Mouse (Mus musculus): ENCODE measurements around the gene E2f8. TPM values are rescaled to one million over a fixed set of nuclear protein-coding genes. Genes with fewer than 3 reads are reported as not detected.

E2f8 gene
- polyA plus RNA-seq, 1 experiment from 2014 or later: 16.5 TPM

DNA sequence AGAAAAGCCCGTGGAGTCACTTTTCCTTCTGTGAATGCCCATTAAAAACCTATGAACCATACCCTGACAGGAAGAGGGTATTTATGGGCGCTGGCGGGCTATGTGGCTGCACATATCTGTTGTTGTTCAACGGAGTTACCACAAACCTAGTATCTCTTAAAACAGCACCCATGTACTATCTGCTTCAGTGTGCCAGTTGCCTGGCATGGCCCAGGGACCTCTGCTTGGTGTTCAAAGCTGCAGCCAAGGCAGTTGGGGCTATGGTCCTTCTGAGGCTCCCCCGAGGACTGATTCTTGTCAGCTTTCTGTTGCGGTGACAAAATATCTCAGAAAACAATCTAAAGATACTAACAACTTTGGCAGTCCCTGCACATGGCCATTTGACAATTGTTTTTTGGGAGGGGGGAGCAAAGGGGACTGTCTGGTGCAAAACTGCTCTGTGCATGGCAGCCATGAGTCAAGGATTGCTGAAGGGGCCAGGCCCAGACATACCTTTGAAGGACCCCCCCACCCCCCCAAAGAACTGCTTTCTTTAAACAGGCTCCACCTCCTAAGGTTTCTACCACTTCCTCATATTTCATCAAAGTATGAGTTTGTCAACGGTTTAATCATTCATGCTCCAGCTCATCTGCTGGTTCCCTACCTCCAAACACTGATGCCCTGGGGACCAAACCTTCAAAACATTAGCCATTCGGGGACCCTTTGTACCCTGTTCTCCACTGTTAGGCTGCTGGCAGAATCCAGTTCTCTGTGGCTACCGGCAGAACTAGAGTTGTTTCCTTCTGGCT, 16.5 kb downstream of the E2f8 start:
- WGBS: 77% methylated on average over 9 of the region's 9 CpGs
- no peak for ATAC-seq (ENCODE audit: low FRiP score, low TSS enrichment)
- no peak overlapping the region for H3K9ac ChIP-seq (replicated peaks; ENCODE audit: low read length)

DNA sequence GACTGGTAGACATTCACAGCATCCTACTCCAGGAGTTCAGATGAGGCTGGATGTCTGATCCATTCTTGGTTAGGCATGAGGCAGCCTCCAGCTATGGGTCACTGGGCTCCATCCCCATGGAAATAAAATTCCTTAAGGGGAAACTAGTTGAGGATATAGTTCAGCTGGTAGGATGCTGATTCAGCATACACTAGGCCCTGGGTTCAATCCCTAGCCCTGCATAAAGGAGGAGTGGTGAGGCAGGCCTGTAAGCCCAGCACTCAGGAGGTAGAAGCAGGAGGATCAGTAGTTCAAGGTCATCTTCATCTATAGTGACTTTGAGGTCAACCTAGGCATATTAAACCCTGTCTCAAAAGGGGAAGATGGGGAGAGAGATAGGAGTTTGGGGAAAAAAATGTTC, 17.2 kb downstream of the E2f8 start:
- Histone ChIP-seq H3K9me3 (ENCODE audit: low read length) (no peaks in the 10 kb centered on the region), H3K27ac (ENCODE audit: low read length) (no peak overlapping the region), H3K27me3 (ENCODE audit: insufficient read depth, low read length) (no peaks in the 10 kb centered on the region), H3K4me1 (ENCODE audit: insufficient read depth, low read length) (peaks cover 4% of the 10 kb centered on the region; the same call in 1 of the 2 replicates), H3K4me2 (replicated peaks; ENCODE audit: low read depth, low read length) (no peak overlapping the region), H3K9ac (replicated peaks; ENCODE audit: low read length) (no peak overlapping the region), H3K4me3 (ENCODE audit: low read length) (no peak overlapping the region), H3K36me3 (ENCODE audit: insufficient read depth, low read length) (peaks cover 20% of the 10 kb centered on the region)
- no peak for ATAC-seq (ENCODE audit: low FRiP score, low TSS enrichment)

More for the DNA sequence above, 16.5 kb downstream of the E2f8 start:
- peaks cover 27% of the 10 kb centered on the region for H3K36me3 ChIP-seq (ENCODE audit: insufficient read depth, low read length)
- no peaks in the 10 kb centered on the region for H3K27me3 ChIP-seq (ENCODE audit: insufficient read depth, low read length)
- no peaks in the 10 kb centered on the region for H3K9me3 ChIP-seq (ENCODE audit: low read length)
- peaks cover 4% of the 10 kb centered on the region; the same call in 1 of the 2 replicates for H3K4me1 ChIP-seq (ENCODE audit: insufficient read depth, low read length)
- no peak overlapping the region for H3K27ac ChIP-seq (ENCODE audit: low read length)
- H3K4me2 ChIP-seq (replicated peaks; ENCODE audit: low read depth, low read length): no peak overlapping the region
- no peak overlapping the region for H3K4me3 ChIP-seq (ENCODE audit: low read length)

DNA sequence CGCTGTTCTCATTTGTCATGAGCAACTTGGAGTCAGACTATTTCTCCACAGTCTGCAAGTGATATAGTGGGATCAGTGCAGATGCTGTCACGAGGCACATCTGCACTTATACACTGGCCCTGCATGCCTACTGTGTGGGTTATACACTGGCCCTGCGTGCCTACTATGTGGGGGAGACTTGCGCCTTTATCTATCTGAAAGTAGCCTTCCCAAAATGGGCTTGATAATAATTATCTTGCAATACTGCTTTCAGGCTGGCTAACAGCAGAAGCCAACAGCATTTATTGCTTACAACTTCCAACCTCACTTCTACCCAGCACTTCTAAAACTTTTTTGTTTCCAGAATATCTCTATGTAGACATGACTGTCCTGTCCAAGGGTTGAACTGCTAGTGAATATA, 19.6 kb downstream of the E2f8 start:
- peaks cover 7% of the 10 kb centered on the region; the same call in 1 of the 2 replicates for H3K36me3 ChIP-seq (ENCODE audit: insufficient read depth, low read length)
- no peak for ATAC-seq (ENCODE audit: low FRiP score, low TSS enrichment)
- no peaks in the 10 kb centered on the region for H3K9me3 ChIP-seq (ENCODE audit: low read length)
- peaks cover 4% of the 10 kb centered on the region; the same call in 1 of the 2 replicates for H3K4me1 ChIP-seq (ENCODE audit: insufficient read depth, low read length)
- no peak overlapping the region for H3K9ac ChIP-seq (replicated peaks; ENCODE audit: low read length)
- H3K4me2 ChIP-seq (replicated peaks; ENCODE audit: low read depth, low read length): no peak overlapping the region
- WGBS: 89% methylated on average over 4 of the region's 4 CpGs
- no peaks in the 10 kb centered on the region for H3K27me3 ChIP-seq (ENCODE audit: insufficient read depth, low read length)
- H3K4me3 ChIP-seq (ENCODE audit: low read length): no peak overlapping the region
- no peak overlapping the region for H3K27ac ChIP-seq (ENCODE audit: low read length)

DNA sequence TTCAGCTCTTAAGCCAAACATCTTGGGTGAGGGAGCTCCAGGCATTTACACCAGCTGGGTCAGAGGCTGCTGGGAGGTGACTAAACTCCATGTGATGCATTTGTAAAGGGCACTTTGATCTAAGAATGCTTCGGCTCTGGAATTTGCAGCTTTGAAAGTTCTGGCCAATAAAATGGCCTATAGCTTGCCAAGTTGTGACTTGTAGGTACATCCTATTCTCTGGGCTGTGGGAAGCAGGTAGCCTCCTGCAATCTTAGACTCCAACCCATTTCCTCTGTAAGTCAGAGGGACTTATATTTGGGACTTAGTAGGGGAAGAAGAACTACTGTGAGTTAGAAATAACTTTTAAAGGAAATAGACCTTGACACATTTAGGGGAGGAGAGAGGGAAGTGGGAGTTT, 20.4 kb downstream of the E2f8 start:
- no peak overlapping the region for H3K4me3 ChIP-seq (ENCODE audit: low read length)
- H3K4me1 ChIP-seq (ENCODE audit: insufficient read depth, low read length): peaks cover 4% of the 10 kb centered on the region; the same call in 1 of the 2 replicates
- H3K27ac ChIP-seq (ENCODE audit: low read length): no peak overlapping the region
- H3K4me2 ChIP-seq (replicated peaks; ENCODE audit: low read depth, low read length): no peak overlapping the region
- no peaks in the 10 kb centered on the region for H3K27me3 ChIP-seq (ENCODE audit: insufficient read depth, low read length)
- peaks cover 4% of the 10 kb centered on the region; the same call in 1 of the 2 replicates for H3K36me3 ChIP-seq (ENCODE audit: insufficient read depth, low read length)
- H3K9ac ChIP-seq (replicated peaks; ENCODE audit: low read length): no peak overlapping the region
- H3K9me3 ChIP-seq (ENCODE audit: low read length): no peaks in the 10 kb centered on the region
- 9% methylated on average over 1 of the region's 1 CpGs for WGBS
- no peak for ATAC-seq (ENCODE audit: low FRiP score, low TSS enrichment)

DNA sequence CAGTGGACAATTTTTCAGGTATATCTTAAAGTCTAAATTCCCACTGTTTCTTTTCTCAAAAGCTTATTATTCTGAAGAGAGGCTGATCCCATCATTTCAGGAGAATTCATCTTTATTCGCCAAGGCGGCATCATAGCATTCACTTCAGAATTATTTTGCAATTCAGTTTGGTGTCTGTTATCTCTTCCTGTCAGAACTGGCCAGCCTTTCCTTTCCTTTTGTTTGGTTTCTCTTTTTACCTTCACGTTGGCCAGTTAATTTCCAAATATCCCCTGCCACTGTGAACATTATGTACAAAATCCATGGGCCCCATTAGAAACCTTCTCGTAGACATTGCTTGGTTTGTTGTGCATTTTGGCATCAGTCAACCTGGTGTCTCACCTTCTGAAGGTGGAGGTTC, 22.0 kb downstream of the E2f8 start:
- Histone ChIP-seq H3K9me3 (ENCODE audit: low read length) (no peaks in the 10 kb centered on the region), H3K27me3 (ENCODE audit: insufficient read depth, low read length) (no peaks in the 10 kb centered on the region), H3K4me1 (ENCODE audit: insufficient read depth, low read length) (peaks cover 4% of the 10 kb centered on the region; the same call in 1 of the 2 replicates), H3K36me3 (ENCODE audit: insufficient read depth, low read length) (no peaks in the 10 kb centered on the region), H3K27ac (ENCODE audit: low read length) (no peak overlapping the region), H3K9ac (replicated peaks; ENCODE audit: low read length) (no peak overlapping the region), H3K4me2 (replicated peaks; ENCODE audit: low read depth, low read length) (no peak overlapping the region), H3K4me3 (ENCODE audit: low read length) (no peak overlapping the region)
- ATAC-seq (ENCODE audit: low FRiP score, low TSS enrichment): no peak
- WGBS: 78% methylated on average over 4 of the region's 4 CpGs

DNA sequence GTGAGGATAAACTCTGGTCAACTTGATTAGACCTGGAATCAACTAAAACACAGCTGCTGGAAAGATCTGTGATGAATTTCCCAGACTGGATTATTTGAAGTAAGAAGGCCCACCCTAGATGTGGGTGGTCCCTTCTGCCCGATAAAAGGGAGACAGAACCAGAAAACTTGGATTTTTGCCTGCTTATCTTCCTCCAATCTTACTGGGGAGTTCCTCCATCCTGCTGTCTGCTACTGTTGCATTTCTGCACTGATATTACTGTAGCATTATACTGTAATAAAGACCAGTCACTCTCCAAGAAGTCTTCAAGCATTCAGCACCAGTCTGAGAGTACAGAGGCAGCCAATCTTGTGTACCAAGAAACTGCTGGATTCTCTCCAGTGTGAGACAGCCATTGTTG, 23.1 kb downstream of the E2f8 start:
- no peaks in the 10 kb centered on the region for H3K9me3 ChIP-seq (ENCODE audit: low read length)
- H3K9ac ChIP-seq (replicated peaks; ENCODE audit: low read length): no peak overlapping the region
- ATAC-seq (ENCODE audit: low FRiP score, low TSS enrichment): no peak
- H3K4me2 ChIP-seq (replicated peaks; ENCODE audit: low read depth, low read length): no peak overlapping the region
- no peak overlapping the region for H3K4me3 ChIP-seq (ENCODE audit: low read length)
- H3K36me3 ChIP-seq (ENCODE audit: insufficient read depth, low read length): no peaks in the 10 kb centered on the region
- H3K4me1 ChIP-seq (ENCODE audit: insufficient read depth, low read length): peaks cover 4% of the 10 kb centered on the region; the same call in 1 of the 2 replicates
- 38% methylated on average over 1 of the region's 1 CpGs for WGBS
- H3K27ac ChIP-seq (ENCODE audit: low read length): no peak overlapping the region
- no peaks in the 10 kb centered on the region for H3K27me3 ChIP-seq (ENCODE audit: insufficient read depth, low read length)

DNA sequence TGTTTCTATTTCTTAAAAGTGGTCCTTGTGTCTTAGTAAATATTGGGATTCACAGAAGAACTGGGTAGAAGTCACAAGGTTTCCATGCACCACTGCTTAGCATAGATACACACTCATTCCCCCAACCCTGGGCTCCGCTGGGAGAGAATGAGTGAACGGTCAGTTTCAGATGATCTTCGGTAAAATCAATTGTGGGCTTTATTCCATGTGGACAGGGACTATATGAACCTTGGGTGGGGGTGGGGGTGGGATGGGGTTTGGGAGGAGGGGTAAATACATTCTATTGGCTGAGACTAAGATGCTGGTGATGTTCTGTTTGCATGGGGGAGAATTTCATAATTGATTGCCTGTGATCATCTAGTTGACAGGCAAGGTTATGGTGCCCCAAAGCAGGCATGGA, 25.9 kb downstream of the E2f8 start:
- Histone ChIP-seq H3K4me2 (replicated peaks; ENCODE audit: low read depth, low read length) (no peak overlapping the region), H3K4me1 (ENCODE audit: insufficient read depth, low read length) (no peaks in the 10 kb centered on the region), H3K9me3 (ENCODE audit: low read length) (no peaks in the 10 kb centered on the region), H3K27me3 (ENCODE audit: insufficient read depth, low read length) (no peaks in the 10 kb centered on the region), H3K9ac (replicated peaks; ENCODE audit: low read length) (no peak overlapping the region), H3K4me3 (ENCODE audit: low read length) (no peak overlapping the region), H3K36me3 (ENCODE audit: insufficient read depth, low read length) (no peaks in the 10 kb centered on the region), H3K27ac (ENCODE audit: low read length) (no peak overlapping the region)
- ATAC-seq (ENCODE audit: low FRiP score, low TSS enrichment): no peak
- 83% methylated on average over 3 of the region's 3 CpGs for WGBS

DNA sequence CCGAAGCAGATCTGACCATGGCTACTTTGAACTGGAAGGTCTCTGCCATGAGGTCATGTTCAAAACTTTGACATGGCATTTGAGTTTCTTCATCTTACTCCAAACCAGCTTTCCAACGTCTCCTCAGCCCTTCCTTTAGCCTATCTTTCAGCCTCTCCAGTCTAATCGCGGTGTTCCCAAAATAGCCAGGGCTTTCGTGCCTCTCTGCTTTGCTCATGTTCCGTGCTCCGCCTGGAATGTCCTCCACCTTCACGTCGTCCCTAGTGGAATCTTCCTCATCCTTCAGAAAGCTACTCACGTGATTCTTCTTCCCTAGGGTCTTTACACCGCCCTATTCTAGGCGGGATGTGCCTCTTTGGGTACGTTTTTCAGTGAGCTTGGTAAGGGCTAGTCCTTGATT, 27.9 kb downstream of the E2f8 start:
- no peaks in the 10 kb centered on the region for H3K4me1 ChIP-seq (ENCODE audit: insufficient read depth, low read length)
- no peak for ATAC-seq (ENCODE audit: low FRiP score, low TSS enrichment)
- no peak overlapping the region for H3K27ac ChIP-seq (ENCODE audit: low read length)
- H3K4me3 ChIP-seq (ENCODE audit: low read length): no peak overlapping the region
- H3K36me3 ChIP-seq (ENCODE audit: insufficient read depth, low read length): no peaks in the 10 kb centered on the region
- H3K4me2 ChIP-seq (replicated peaks; ENCODE audit: low read depth, low read length): no peak overlapping the region
- 85% methylated on average over 13 of the region's 13 CpGs for WGBS
- no peak overlapping the region for H3K9ac ChIP-seq (replicated peaks; ENCODE audit: low read length)
- no peaks in the 10 kb centered on the region for H3K9me3 ChIP-seq (ENCODE audit: low read length)
- H3K27me3 ChIP-seq (ENCODE audit: insufficient read depth, low read length): no peaks in the 10 kb centered on the region

DNA sequence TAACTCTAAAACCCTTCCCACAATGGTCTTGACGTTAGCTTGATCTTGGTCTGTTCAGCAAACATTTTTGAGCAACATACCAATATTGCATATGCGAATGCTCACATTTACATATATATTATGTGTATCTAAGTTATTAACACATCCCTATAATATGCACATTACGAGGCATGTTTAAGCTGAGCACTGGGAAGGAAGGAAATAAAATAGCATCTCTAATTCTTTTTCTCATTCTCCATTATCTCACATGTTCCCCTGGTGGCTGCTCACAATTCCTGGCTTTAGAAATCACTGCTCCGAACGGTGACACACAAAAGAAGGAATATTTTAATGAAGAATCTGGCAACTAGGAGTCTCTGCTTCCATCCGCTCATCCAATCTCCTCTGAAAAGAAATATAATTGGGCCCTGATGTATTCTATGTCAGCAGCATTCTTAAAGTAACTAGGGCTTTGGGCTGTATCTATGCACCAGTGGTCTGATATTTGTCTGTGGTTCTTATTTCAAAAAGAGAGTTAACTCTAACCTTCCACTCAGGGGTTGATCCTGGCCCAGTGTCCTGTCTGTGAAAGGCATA, 29.8 kb downstream of the E2f8 start:
- Histone ChIP-seq H3K9me3 (ENCODE audit: low read length) (no peaks in the 10 kb centered on the region), H3K4me2 (replicated peaks; ENCODE audit: low read depth, low read length) (no peak overlapping the region), H3K4me1 (ENCODE audit: insufficient read depth, low read length) (no peaks in the 10 kb centered on the region), H3K27ac (ENCODE audit: low read length) (no peak overlapping the region), H3K27me3 (ENCODE audit: insufficient read depth, low read length) (no peaks in the 10 kb centered on the region), H3K36me3 (ENCODE audit: insufficient read depth, low read length) (no peaks in the 10 kb centered on the region), H3K9ac (replicated peaks; ENCODE audit: low read length) (no peak overlapping the region), H3K4me3 (ENCODE audit: low read length) (no peak overlapping the region)
- WGBS: 89% methylated on average over 6 of the region's 6 CpGs
- ATAC-seq (ENCODE audit: low FRiP score, low TSS enrichment): no peak
